Mouse (Mus musculus) G1E (cell line): ENCODE measurements around the gene Rab11a. TPM values are rescaled to one million over a fixed set of nuclear protein-coding genes. Genes with fewer than 3 reads are reported as not detected.

ENCODE experiments used
- ATAC-seq: 2 replicates; pipeline ENCODE4 v1.8.0; 2016; ENCODE audit warnings: mild to moderate bottlenecking; ENCODE audit not compliant: insufficient number of reproducible peaks, poor library complexity, low FRiP score, severe bottlenecking; ENCODE audit errors: extremely low read depth
- DNase-seq: peaks from one replicate; pipeline ENCODE4 v3.0.0; 2012; ENCODE audit warnings: low spot score
- H3K27me3 ChIP-seq: 2 replicates; pipeline ENCODE4 v1.6.1; 2012; ENCODE audit warnings: mild to moderate bottlenecking, low read length, inconsistent platforms; ENCODE audit not compliant: insufficient read depth
- H3K36me3 ChIP-seq: replicated peaks from 2 replicates; pipeline ENCODE3; 2012; ENCODE audit warnings: mild to moderate bottlenecking, inconsistent platforms
- H3K4me1 ChIP-seq: 2 replicates; pipeline ENCODE4 v1.6.1; 2012; ENCODE audit warnings: low read depth, low read length, inconsistent platforms, mixed read lengths; ENCODE audit not compliant: insufficient read depth
- H3K4me3 ChIP-seq: 2 replicates; pipeline ENCODE4 v1.5.1; 2012; ENCODE audit warnings: low read depth, mild to moderate bottlenecking, inconsistent platforms, low read length, moderate library complexity, mixed read lengths
- H3K9me3 ChIP-seq: replicated peaks from 2 replicates; pipeline ENCODE4 v1.6.1; 2012; ENCODE audit warnings: inconsistent platforms
- CTCF ChIP-seq: IDR thresholded peaks from 2 replicates; pipeline ENCODE4 v1.5.1; 2012; ENCODE audit warnings: low read depth, low read length, inconsistent platforms, mixed read lengths
- GATA1 ChIP-seq: IDR thresholded peaks from 2 replicates; pipeline ENCODE4 v1.6.1; 2012; ENCODE audit warnings: borderline replicate concordance, low read length, inconsistent platforms, mixed read lengths
- GATA2 ChIP-seq: IDR thresholded peaks from 2 replicates; pipeline ENCODE4 v1.6.1; 2012; ENCODE audit warnings: low read depth, low read length, inconsistent platforms, borderline replicate concordance
- POLR2AphosphoS5 ChIP-seq: IDR thresholded peaks from 2 replicates; pipeline ENCODE4 v1.6.1; 2012; ENCODE audit warnings: low read depth, low read length, inconsistent platforms; ENCODE audit not compliant: insufficient replicate concordance
- TAL1 ChIP-seq: conservative IDR thresholded peaks from 2 replicates; pipeline ENCODE4 v1.6.1; 2012; ENCODE audit warnings: low read depth, low read length, inconsistent platforms, mixed read lengths
- polyA plus RNA-seq: library from polyadenylated mRNA; stranded (reverse); fragments of >175 nt; gene quantifications from 2 replicates; pipeline ENCODE4 v1.2.3, GENCODE M21; 2012
- total RNA-seq, 2 experiments: library from RNA; stranded (forward) in 1 of 2; stranded (reverse) in 1 of 2; fragments of 200-1000 nt in 1 of 2; fragments of >200 nt in 1 of 2; fragmentation: Nextera tagmentation in 1 of 2; gene quantifications; 2 replicates each; pipeline ENCODE4 v1.2.3; 2014 to 2017

The Rab11a gene
- total and polyA plus RNA-seq, 3 experiments = 92.2 to 142 (median 139) TPM

DNA sequence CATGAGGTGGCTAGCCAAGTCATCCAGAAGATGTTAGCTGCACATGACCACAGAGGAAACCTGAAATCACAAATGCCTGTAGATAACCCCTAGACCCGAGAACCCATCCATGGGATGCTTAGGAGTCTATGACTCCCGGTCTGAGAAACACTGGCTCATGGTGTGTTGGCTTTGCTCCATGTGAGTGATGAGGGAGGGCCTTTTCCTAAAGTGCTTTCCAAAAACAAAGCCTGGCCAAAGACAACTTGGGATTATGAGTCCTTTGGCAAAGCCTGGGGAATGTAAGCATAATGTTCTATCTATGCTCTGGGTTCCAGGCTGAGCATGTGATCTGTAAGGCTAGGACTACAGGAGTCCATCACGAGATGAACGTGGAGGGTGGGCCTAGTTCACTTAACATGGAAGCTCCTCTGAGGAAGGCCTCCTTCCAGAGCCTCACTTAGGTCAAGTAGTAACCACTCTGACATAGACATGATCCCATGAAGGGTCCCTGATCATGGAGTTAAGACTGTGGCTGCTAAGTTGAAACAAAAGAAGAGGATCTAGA is 40.0 kb upstream of the Rab11a start:
- no peaks in the 10 kb centered on the region for H3K9me3 ChIP-seq
- H3K4me1 ChIP-seq = peaks cover 22% of the 10 kb centered on the region
- no peak for DNase-seq
- no peak for TF ChIP-seq CTCF
- no peak for TF ChIP-seq GATA1
- no peak for TF ChIP-seq GATA2
- TF ChIP-seq TAL1 = no peak
- TF ChIP-seq POLR2AphosphoS5 = no peak
- no peak overlapping the region for H3K4me3 ChIP-seq
- H3K27me3 ChIP-seq = peaks cover 2% of the 10 kb centered on the region; the same call in 1 of the 2 replicates
- no peak for ATAC-seq
- no peaks in the 10 kb centered on the region for H3K36me3 ChIP-seq

DNA sequence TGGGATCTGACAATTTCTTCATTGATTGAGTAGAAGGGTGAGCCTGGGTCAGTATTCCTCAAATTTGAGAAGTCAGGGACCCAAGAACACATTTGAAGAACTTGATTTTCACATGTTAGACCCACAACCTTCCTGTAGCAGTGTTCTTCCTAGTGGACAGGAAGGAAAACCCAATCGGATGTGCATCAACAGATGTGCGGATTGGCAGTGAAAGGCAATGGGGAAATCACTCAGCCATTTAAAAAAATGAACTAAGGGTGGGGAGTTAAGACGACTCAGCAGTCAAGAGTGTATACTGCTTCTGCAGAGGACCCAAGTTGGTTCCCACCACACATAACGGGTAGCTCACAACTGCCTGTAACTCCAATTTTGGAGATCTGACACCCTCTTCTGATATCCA is 37.9 kb upstream of the Rab11a start:
- ATAC-seq = no peak
- H3K27me3 ChIP-seq = peaks cover 16% of the 10 kb centered on the region
- peaks cover 26% of the 10 kb centered on the region for H3K4me1 ChIP-seq
- no peak for DNase-seq
- no peaks in the 10 kb centered on the region for H3K9me3 ChIP-seq
- TF ChIP-seq GATA2 (no peak), CTCF (no peak), GATA1 (no peak), POLR2AphosphoS5 (no peak), TAL1 (no peak)
- no peak overlapping the region for H3K4me3 ChIP-seq
- H3K36me3 ChIP-seq = no peaks in the 10 kb centered on the region

DNA sequence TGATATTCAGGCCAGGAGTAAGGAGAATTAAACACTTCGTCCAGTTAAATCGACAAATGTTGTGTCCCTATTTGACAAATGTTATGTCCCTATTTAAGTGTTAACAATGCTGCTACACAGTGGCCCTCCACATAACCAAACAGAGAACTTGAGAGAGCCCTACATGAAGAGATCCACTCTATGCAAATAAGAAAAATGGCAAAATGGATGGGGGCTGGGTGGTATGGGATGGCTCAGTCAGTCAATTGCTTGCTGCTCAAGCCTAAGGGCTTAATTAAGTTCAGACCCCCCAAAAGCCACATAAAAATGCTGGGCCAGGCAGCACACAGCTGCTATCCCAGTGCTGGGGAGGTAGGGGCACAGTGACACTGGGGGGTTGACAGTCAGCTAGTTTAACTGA is 37.3 kb upstream of the Rab11a start:
- no peak for TF ChIP-seq GATA1
- TF ChIP-seq GATA2 = no peak
- Histone ChIP-seq H3K4me3 (no peak overlapping the region), H3K4me1 (peaks cover 22% of the 10 kb centered on the region), H3K36me3 (no peaks in the 10 kb centered on the region), H3K9me3 (no peaks in the 10 kb centered on the region), H3K27me3 (peaks cover 19% of the 10 kb centered on the region)
- DNase-seq (no peak), ATAC-seq (no peak)

DNA sequence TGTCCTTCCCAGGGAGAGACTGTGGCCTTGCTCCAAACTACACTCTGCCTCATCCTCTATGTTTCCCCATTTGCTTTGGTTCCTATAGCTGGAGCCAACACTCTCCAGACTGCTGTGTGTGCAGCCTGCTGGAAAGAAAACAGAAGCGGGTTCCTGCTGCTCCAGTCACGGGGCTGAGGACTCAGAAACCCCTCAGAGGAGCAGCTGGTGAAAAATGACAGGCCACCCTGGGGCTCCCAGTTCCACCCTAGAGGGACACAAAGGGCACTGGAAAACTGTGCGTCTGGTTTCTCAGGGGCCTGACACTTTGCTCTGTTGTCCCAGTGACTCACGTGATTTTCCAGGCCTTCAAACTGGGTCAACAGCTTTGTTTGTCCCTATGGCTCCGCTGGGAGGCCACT is 36.9 kb upstream of the Rab11a start:
- Histone ChIP-seq H3K36me3 (no peaks in the 10 kb centered on the region), H3K27me3 (peaks cover 20% of the 10 kb centered on the region), H3K4me3 (no peak overlapping the region), H3K4me1 (peaks cover 18% of the 10 kb centered on the region), H3K9me3 (no peaks in the 10 kb centered on the region)
- no peak for ATAC-seq
- no peak for DNase-seq
- TF ChIP-seq CTCF (no peak), GATA1 (no peak), TAL1 (no peak), POLR2AphosphoS5 (no peak), GATA2 (no peak)

DNA sequence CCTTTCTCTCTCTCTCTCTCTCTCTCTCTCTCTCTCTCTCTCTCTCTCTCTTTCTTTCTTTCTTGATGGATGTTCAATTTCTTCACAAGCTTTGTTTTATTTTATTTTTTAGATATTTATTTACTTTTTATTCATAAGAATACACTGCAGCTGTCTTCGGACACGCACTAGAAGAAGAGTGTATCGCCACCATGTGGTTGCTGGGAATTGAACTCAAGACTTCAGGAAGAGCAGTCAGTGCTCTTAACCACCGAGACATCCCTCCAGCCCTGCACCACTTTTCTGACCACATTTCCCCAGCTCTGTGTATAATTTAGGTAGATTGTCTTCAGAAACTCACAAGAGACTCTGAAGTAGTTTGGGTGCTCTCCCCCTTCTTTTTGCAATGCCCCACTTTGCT is 36.4 kb upstream of the Rab11a start:
- DNase-seq (no peak), ATAC-seq (no peak)
- Histone ChIP-seq H3K4me1 (peaks cover 15% of the 10 kb centered on the region), H3K36me3 (no peaks in the 10 kb centered on the region), H3K4me3 (no peak overlapping the region), H3K27me3 (peaks cover 20% of the 10 kb centered on the region), H3K9me3 (no peaks in the 10 kb centered on the region)
- no peak for TF ChIP-seq GATA1
- TF ChIP-seq POLR2AphosphoS5 = no peak
- TF ChIP-seq GATA2 = no peak
- no peak for TF ChIP-seq TAL1
- TF ChIP-seq CTCF = no peak

DNA sequence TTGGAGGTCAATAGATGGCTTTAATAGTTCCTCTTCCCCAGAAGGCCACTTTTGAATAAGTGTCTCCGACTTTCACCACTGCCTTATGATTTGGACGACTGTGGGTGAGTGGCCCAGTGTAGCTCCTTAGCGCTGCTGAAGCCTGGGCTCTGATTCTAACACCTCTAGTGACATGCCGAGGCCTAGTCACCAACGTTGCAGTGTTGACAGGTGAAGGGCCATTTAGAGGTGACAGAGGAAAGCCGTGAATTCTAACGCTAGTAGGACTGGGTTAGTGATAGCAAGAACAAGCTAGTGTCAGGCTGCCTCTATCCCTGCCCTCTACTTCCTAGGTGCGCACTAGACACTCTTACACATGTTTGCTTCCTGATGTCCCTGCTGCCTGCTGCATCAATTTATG is 35.7 kb upstream of the Rab11a start:
- TF ChIP-seq CTCF (no peak), GATA1 (no peak), GATA2 (no peak), TAL1 (no peak), POLR2AphosphoS5 (no peak)
- no peak for ATAC-seq

DNA sequence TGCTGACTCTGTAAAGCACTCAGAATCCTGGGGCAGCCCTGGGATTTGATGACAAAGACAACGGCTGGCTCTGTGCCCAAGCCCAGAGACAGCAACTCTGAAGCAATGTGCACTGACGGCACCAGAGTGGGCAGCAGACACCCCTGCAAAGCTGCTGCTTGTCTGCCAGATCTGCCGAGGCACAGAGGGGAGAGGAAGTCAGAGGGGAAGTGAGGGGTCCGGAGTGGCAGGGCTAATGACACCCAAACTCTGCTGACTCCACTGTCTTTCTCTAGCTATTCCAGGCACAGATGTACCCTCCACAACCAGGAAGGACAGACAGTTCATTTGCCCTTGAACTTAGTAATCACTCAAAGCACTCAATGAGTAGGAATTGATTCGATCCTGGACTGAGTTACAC is 33.7 kb upstream of the Rab11a start:
- Histone ChIP-seq H3K9me3 (no peaks in the 10 kb centered on the region), H3K4me1 (peaks cover 11% of the 10 kb centered on the region), H3K36me3 (no peaks in the 10 kb centered on the region), H3K4me3 (no peak overlapping the region), H3K27me3 (peaks cover 20% of the 10 kb centered on the region)
- DNase-seq (no peak), ATAC-seq (no peak)
- TF ChIP-seq GATA2 (no peak), TAL1 (no peak), POLR2AphosphoS5 (no peak), GATA1 (no peak), CTCF (no peak)

More for the DNA sequence above, 35.7 kb upstream of the Rab11a start:
- DNase-seq = no peak
- Histone ChIP-seq H3K9me3 (no peaks in the 10 kb centered on the region), H3K4me1 (peaks cover 14% of the 10 kb centered on the region), H3K36me3 (no peaks in the 10 kb centered on the region), H3K4me3 (no peak overlapping the region), H3K27me3 (peaks cover 20% of the 10 kb centered on the region)
